Mouse (Mus musculus): ENCODE measurements around the gene Crygc.
"Not testable (repeated sequence)": the region's sequence is repeated elsewhere in the genome, so short reads cannot be mapped to it uniquely, and the experiment has no call there.

The Crygc gene

GRCm38 (mm10) chr1:65052140-65052539 is 21.3 kb downstream of the Crygc start:
- DNase-seq (ENCODE audit: low spot score), result no peak

GRCm38 (mm10) chr1:65051696-65052095 is 21.8 kb downstream of the Crygc start:
- DNase-seq (ENCODE audit: low spot score), result no peak

GRCm38 (mm10) chr1:65050952-65051351 is 22.5 kb downstream of the Crygc start, which contains the start of gene Cryge:
Cryge (minus strand) TSS chr1:65051149.
- not testable (repeated sequence) for DNase-seq (ENCODE audit: low spot score)

- DNase-seq (ENCODE audit: low spot score), result no peak
Observed at GRCm38 (mm10) chr1:65048781-65049180, 24.7 kb downstream of the Crygc start.

GRCm38 (mm10) chr1:65046401-65047109 is 26.9 kb downstream of the Crygc start:
- no peak for DNase-seq (ENCODE audit: low spot score)

GRCm38 (mm10) chr1:65043433-65043832 is 30.1 kb downstream of the Crygc start:
- DNase-seq (ENCODE audit: low spot score), result no peak

- no peak for DNase-seq (ENCODE audit: low spot score)
Observed at GRCm38 (mm10) chr1:65041837-65042236, 31.7 kb downstream of the Crygc start.

- no peak for DNase-seq (ENCODE audit: low spot score)
Observed at GRCm38 (mm10) chr1:65040806-65041205, 32.7 kb downstream of the Crygc start.

- no peak for DNase-seq (ENCODE audit: low spot score)
Observed at GRCm38 (mm10) chr1:65039679-65040078, 33.8 kb downstream of the Crygc start.

- DNase-seq (ENCODE audit: low spot score), result no peak
Observed at GRCm38 (mm10) chr1:65037542-65037941, 35.9 kb downstream of the Crygc start.

GRCm38 (mm10) chr1:65035513-65035912 is 38.0 kb downstream of the Crygc start:
- no peak for DNase-seq (ENCODE audit: low spot score)

- no peak for DNase-seq (ENCODE audit: low spot score)
Observed at GRCm38 (mm10) chr1:65032641-65033040, 40.8 kb downstream of the Crygc start, which contains the start of gene Akr1cl. Akr1cl (minus strand) TSS chr1:65032759.

- DNase-seq (ENCODE audit: low spot score), result no peak
Observed at GRCm38 (mm10) chr1:65028206-65028605, 45.3 kb downstream of the Crygc start.
